Mouse (Mus musculus): ENCODE results near the gene Vps18. TPM values are rescaled to one million over a fixed set of nuclear protein-coding genes. Genes with fewer than 3 reads are reported as not detected.
A peak's percentile ranks its signal among the peaks of the same experiment; 100 is the strongest.

The Vps18 gene
- polyA plus RNA-seq, 1 experiment from 2014 or later = 21.5 TPM

DNA sequence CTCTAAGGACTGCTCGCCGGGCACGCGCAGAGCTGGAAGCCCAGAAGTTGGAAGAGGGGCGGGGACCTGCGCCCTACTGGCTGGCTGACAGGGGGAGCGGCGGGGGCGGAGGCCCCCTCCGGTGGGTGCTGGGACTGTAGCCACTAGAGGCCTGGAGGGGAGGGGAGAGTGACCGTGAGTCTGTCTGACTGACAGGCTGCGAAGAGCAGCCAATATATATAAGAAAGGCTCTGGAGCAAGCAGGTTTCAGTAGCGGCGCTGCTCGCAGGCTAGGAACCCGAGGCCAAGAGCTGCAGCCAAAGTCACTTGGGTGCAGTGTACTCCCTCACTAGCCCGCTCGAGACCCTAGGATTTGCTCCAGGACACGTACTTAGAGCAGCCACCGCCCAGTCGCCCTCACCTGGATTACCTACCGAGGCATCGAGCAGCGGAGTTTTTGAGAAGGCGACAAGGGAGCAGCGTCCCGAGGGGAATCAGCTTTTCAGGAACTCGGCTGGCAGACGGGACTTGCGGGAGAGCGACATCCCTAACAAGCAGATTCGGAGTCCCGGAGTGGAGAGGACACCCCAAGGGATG lies 37.1 kb downstream of the Vps18 start, which contains the start of gene Dll4:
TSS of gene Dll4 (plus strand) at position 217 of the 576 bp plus-strand sequence.
- Histone ChIP-seq H3K27me3 (peaks cover 99% of the 10 kb centered on the region), H3K4me3 (peak within 1 kb of the TSS; percentile 51), H3K27ac (no peak within 1 kb of the TSS), H3K36me3 (no peaks in the 10 kb centered on the region), H3K4me2 (replicated peaks) (peak within 1 kb of the TSS; percentile 89), H3K9me3 (no peaks in the 10 kb centered on the region), H3K4me1 (peaks cover 58% of the 10 kb centered on the region), H3K9ac (peak within 1 kb of the TSS; percentile 60)
- under 1% methylated on average over 32 of the region's 33 CpGs for WGBS
- 0 out of 2 replicates have a peak, but pooled peaks have one; percentile 21 for ATAC-seq (ENCODE audit: low FRiP score, low read depth)

DNA sequence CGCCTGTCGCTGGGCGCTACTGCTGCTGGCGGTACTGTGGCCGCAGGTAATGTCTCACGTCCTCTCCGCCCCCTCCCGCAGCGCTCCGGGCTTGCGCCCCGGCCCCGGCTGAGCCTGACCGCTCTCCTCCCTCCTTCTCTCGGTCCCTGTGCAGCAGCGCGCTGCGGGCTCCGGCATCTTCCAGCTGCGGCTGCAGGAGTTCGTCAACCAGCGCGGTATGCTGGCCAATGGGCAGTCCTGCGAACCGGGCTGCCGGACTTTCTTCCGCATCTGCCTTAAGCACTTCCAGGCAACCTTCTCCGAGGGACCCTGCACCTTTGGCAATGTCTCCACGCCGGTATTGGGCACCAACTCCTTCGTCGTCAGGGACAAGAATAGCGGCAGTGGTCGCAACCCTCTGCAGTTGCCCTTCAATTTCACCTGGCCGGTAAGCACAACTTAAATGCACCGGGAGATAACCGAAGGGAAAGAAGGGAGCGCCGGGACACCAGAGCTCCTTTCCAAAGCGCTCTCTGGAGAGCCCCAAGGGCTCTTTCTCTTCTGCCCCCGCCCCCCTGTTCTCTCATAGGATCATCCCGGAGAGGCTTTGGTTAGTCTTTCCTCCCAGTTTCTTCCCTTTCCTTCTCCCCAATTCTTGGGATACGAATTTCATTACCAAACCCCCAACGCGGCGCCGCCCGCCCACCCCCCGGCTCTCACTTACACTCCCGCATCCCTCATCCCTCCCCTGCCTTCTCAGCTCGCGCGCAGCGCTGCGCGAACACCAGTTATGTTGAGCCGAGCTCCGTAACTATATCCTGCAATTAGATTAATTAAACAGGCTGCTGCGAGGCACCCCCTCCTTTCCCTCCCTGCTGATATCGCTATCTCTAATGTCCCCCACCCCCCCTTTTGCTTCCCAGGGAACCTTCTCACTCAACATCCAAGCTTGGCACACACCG lies 37.9 kb downstream of the Vps18 start:
- Histone ChIP-seq H3K36me3 (no peaks in the 10 kb centered on the region), H3K27me3 (peaks cover 99% of the 10 kb centered on the region), H3K9me3 (no peaks in the 10 kb centered on the region), H3K9ac (peak overlapping the region; percentile 60), H3K27ac (no peak overlapping the region), H3K4me2 (replicated peaks) (peak overlapping the region; percentile 89), H3K4me1 (peaks cover 54% of the 10 kb centered on the region), H3K4me3 (peak overlapping the region; percentile 51)
- no peak for ATAC-seq (ENCODE audit: low FRiP score, low read depth)
- under 1% methylated on average over 61 of the region's 61 CpGs for WGBS

DNA sequence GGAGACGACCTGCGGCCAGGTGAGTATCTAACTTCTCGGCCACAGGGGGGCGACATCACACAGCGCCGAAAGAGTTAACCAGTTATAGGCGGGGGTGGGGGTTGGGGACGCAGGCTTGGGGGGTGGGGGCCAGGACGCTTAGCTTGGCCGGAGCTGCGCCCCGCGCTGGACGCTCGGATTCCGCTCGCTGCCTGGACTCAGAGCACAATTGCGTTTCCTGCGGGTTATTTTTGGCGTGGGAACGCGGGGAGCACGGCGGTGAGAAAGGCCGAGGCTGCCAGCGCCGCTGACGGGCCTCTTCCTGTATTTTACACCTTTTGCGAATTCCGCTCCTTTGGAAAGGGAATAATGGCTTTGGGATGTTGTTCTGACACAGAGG lies 38.6 kb downstream of the Vps18 start:
- Histone ChIP-seq H3K4me1 (peaks cover 47% of the 10 kb centered on the region), H3K4me2 (replicated peaks) (peak overlapping the region; percentile 89), H3K4me3 (peak overlapping the region; percentile 51), H3K27me3 (peaks cover 99% of the 10 kb centered on the region), H3K27ac (no peak overlapping the region), H3K9ac (peak overlapping the region; percentile 60; the same call in 1 of the 2 replicates), H3K36me3 (no peaks in the 10 kb centered on the region), H3K9me3 (no peaks in the 10 kb centered on the region)
- under 1% methylated on average over 30 of the region's 30 CpGs for WGBS
- no peak for ATAC-seq (ENCODE audit: low FRiP score, low read depth)

DNA sequence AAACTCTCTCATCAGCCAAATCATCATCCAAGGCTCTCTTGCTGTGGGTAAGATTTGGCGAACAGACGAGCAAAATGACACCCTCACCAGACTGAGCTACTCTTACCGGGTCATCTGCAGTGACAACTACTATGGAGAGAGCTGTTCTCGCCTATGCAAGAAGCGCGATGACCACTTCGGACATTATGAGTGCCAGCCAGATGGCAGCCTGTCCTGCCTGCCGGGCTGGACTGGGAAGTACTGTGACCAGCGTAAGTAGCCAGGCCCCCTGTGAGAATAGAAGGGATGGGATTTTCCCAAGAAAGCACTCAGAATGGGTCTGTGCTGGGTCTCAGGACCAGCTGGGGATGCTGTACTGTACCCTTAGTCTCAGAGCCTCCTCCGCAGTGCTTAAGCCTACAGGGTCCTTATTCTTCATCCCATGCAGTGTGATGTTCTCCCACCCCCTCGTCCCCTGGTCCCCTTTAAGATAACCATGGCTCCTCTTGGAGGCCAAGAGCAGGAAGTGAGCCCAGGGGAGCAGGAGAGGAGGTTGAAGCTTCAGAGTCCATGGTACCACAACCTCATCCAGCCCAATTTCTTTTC lies 39.5 kb downstream of the Vps18 start:
- no peak for ATAC-seq (ENCODE audit: low FRiP score, low read depth)
- Histone ChIP-seq H3K9me3 (no peaks in the 10 kb centered on the region), H3K9ac (no peak overlapping the region), H3K4me1 (peaks cover 38% of the 10 kb centered on the region), H3K4me3 (peak overlapping the region; percentile 51), H3K36me3 (no peaks in the 10 kb centered on the region), H3K4me2 (replicated peaks) (peak overlapping the region; percentile 15; the same call in 1 of the 2 replicates), H3K27ac (no peak overlapping the region), H3K27me3 (peaks cover 95% of the 10 kb centered on the region)
- 21% methylated on average over 11 of the region's 11 CpGs for WGBS

DNA sequence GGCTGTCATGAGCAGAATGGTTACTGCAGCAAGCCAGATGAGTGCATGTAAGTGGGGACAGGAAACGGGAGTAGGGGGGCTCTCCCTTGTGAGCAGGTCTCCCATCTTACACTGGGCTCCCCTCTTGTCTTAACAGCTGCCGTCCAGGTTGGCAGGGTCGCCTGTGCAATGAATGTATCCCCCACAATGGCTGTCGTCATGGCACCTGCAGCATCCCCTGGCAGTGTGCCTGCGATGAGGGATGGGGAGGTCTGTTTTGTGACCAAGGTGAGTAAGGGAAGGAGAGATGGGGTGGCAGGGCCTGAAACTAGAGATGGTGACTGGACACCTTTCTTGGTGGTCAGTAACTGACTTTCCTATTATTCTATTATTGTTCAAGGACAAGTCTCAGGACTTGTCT lies 40.0 kb downstream of the Vps18 start:
- Histone ChIP-seq H3K4me2 (replicated peaks) (peak overlapping the region; percentile 15; the same call in 1 of the 2 replicates), H3K27me3 (peaks cover 90% of the 10 kb centered on the region), H3K9me3 (no peaks in the 10 kb centered on the region), H3K9ac (no peak overlapping the region), H3K4me1 (peaks cover 38% of the 10 kb centered on the region), H3K4me3 (peak overlapping the region; percentile 51), H3K27ac (no peak overlapping the region), H3K36me3 (no peaks in the 10 kb centered on the region)
- ATAC-seq (ENCODE audit: low FRiP score, low read depth) = no peak
- 35% methylated on average over 5 of the region's 5 CpGs for WGBS

DNA sequence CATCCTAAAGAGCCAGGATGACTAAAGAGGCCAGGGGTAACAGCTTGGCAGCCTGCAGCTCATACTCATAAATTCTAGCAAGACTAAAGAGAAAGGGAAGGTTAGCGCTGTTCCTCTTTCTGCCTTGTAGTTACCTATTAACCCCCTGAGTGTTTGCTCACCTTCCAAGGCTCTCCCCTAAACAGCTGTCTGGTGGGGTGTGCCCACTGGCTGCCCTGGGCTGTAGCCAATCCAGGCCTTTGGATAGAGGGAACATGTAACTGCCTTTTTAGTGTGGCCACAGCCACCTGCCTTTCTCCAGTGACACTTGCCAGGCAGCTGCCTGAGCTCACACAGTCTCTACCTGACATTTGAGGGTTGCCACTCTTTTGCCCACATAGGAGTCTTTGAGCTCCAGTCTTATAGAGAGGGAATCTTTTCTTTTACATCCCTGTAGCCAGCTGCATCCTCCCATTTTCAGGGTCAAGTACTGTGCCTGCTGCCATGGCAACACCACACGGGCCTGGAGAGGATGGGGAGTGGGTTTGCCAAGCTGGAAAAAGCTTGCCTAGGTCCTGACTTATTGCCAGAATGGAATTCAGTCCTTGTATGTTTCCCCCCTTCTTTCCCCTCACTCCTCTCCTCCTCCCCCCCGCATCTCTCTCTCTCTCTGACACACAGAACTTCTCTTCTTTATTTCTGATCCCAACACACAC lies 40.7 kb downstream of the Vps18 start:
- 42% methylated on average over 3 of the region's 3 CpGs for WGBS

DNA sequence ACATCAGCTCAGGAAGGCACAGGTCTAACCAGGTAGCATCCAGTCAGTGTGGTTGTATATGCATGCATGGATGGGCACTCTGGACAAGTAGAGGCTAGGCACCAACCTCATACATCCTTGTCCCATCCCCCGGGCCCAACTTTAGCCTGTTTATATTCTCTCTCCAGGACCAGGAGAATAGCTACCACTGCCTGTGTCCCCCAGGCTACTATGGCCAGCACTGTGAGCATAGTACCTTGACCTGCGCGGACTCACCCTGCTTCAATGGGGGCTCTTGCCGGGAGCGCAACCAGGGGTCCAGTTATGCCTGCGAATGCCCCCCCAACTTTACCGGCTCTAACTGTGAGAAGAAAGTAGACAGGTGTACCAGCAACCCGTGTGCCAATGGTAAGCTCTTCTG lies 42.3 kb downstream of the Vps18 start:
- no peak for ATAC-seq (ENCODE audit: low FRiP score, low read depth)
- Histone ChIP-seq H3K4me2 (replicated peaks) (no peak overlapping the region; the same call in 1 of the 2 replicates), H3K36me3 (no peaks in the 10 kb centered on the region), H3K4me1 (peaks cover 17% of the 10 kb centered on the region), H3K27ac (no peak overlapping the region), H3K9me3 (no peaks in the 10 kb centered on the region), H3K27me3 (peaks cover 68% of the 10 kb centered on the region), H3K9ac (no peak overlapping the region), H3K4me3 (no peak overlapping the region)
- 90% methylated on average over 8 of the region's 8 CpGs for WGBS

More for the DNA sequence above, 40.7 kb downstream of the Vps18 start:
- H3K27me3 ChIP-seq = peaks cover 83% of the 10 kb centered on the region
- H3K9ac ChIP-seq = no peak overlapping the region
- peaks cover 32% of the 10 kb centered on the region for H3K4me1 ChIP-seq
- no peak overlapping the region for H3K27ac ChIP-seq
- no peak for ATAC-seq (ENCODE audit: low FRiP score, low read depth)
- H3K4me3 ChIP-seq = no peak overlapping the region
- H3K9me3 ChIP-seq = no peaks in the 10 kb centered on the region
- H3K4me2 ChIP-seq (replicated peaks) = no peak overlapping the region
- H3K36me3 ChIP-seq = no peaks in the 10 kb centered on the region

DNA sequence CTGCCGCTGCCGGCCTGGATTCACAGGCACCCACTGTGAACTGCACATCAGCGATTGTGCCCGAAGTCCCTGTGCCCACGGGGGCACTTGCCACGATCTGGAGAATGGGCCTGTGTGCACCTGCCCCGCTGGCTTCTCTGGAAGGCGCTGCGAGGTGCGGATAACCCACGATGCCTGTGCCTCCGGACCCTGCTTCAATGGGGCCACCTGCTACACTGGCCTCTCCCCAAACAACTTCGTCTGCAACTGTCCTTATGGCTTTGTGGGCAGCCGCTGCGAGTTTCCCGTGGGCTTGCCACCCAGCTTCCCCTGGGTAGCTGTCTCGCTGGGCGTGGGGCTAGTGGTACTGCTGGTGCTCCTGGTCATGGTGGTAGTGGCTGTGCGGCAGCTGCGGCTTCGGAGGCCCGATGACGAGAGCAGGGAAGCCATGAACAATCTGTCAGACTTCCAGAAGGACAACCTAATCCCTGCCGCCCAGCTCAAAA lies 43.7 kb downstream of the Vps18 start:
- Histone ChIP-seq H3K36me3 (no peaks in the 10 kb centered on the region), H3K9me3 (no peaks in the 10 kb centered on the region), H3K4me2 (replicated peaks) (no peak overlapping the region), H3K9ac (no peak overlapping the region), H3K27me3 (peaks cover 59% of the 10 kb centered on the region), H3K27ac (no peak overlapping the region), H3K4me1 (peaks cover 4% of the 10 kb centered on the region), H3K4me3 (no peak overlapping the region)
- ATAC-seq (ENCODE audit: low FRiP score, low read depth) = no peak
- WGBS = 76% methylated on average over 24 of the region's 24 CpGs

DNA sequence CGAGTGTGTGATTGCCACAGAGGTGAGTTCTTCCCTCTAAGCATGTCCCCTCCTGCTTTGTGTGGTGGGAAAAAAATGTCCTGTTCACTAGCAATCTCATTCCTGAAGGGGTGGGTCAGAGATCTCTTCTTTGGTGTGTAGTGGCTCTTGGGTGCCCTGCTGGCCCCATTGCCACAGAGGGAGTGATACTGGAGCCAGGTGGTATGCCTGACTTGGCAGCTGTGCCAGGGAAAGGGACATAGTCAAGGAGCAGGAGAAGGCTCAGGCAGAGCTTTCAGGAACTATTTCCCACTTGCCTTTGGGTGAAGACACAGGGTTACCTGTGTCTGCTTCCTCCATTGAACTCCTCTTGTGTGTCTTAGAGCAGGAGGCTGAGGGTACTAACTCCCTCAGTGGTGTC lies 45.6 kb downstream of the Vps18 start:
- Histone ChIP-seq H3K27me3 (peaks cover 42% of the 10 kb centered on the region), H3K36me3 (no peaks in the 10 kb centered on the region), H3K4me3 (no peak overlapping the region), H3K9ac (no peak overlapping the region), H3K9me3 (no peaks in the 10 kb centered on the region), H3K27ac (no peak overlapping the region), H3K4me1 (peaks cover 5% of the 10 kb centered on the region), H3K4me2 (replicated peaks) (no peak overlapping the region)
- WGBS = 34% methylated on average over 1 of the region's 1 CpGs
- ATAC-seq (ENCODE audit: low FRiP score, low read depth) = no peak

DNA sequence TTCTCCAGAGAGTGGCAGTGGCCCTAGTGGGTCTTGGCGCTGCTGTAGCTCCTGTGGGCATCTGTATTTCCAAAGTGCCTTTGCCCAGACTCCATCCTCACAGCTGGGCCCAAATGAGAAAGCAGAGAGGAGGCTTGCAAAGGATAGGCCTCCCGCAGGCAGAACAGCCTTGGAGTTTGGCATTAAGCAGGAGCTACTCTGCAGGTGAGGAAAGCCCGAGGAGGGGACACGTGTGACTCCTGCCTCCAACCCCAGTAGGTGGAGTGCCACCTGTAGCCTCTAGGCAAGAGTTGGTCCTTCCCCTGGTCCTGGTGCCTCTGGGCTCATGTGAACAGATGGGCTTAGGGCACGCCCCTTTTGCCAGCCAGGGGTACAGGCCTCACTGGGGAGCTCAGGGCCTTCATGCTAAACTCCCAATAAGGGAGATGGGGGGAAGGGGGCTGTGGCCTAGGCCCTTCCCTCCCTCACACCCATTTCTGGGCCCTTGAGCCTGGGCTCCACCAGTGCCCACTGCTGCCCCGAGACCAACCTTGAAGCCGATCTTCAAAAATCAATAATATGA lies 46.5 kb downstream of the Vps18 start:
- Histone ChIP-seq H3K27me3 (peaks cover 34% of the 10 kb centered on the region), H3K9ac (no peak overlapping the region), H3K9me3 (no peaks in the 10 kb centered on the region), H3K4me3 (no peak overlapping the region), H3K4me1 (peaks cover 5% of the 10 kb centered on the region), H3K36me3 (no peaks in the 10 kb centered on the region), H3K4me2 (replicated peaks) (no peak overlapping the region), H3K27ac (no peak overlapping the region)
- no peak for ATAC-seq (ENCODE audit: low FRiP score, low read depth)
- 67% methylated on average over 7 of the region's 7 CpGs for WGBS

DNA sequence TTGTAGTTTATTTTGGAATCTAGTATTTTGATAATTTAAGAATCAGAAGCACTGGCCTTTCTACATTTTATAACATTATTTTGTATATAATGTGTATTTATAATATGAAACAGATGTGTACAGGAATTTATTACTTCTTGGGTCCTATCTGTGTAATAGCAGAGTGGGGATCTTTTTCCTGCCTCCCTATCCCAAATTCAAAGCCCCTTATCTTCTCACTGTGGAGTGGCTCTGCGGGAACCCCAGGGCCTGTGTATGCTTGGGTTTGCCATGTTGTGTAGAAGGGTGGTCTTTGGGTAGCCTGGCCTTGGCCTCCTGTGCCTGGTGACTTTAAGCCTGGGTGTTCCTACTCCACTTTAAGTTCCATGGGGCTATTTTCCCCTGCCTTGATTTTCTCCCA lies 47.0 kb downstream of the Vps18 start:
- no peak for ATAC-seq (ENCODE audit: low FRiP score, low read depth)
- 80% methylated on average over 1 of the region's 1 CpGs for WGBS
- Histone ChIP-seq H3K27me3 (peaks cover 29% of the 10 kb centered on the region), H3K36me3 (no peaks in the 10 kb centered on the region), H3K4me1 (peaks cover 5% of the 10 kb centered on the region), H3K9ac (no peak overlapping the region; the same call in 1 of the 2 replicates), H3K9me3 (no peaks in the 10 kb centered on the region), H3K4me3 (no peak overlapping the region), H3K27ac (no peak overlapping the region), H3K4me2 (replicated peaks) (no peak overlapping the region)
